Mouse (Mus musculus): ENCODE results near the gene Gapvd1. TPM values are rescaled to one million over a fixed set of nuclear protein-coding genes. Genes with fewer than 3 reads are reported as not detected.
A peak's percentile ranks its signal among the peaks of the same experiment; 100 is the strongest.

Gapvd1 gene
- polyA plus RNA-seq, 1 experiment from 2014 or later, result 65.0 TPM

GRCm38 (mm10) chr2:34669203-34669746, 85.8 kb downstream of the Gapvd1 start:
- H3K9ac ChIP-seq (ENCODE audit: low read depth, low read length), result peak overlapping the region; percentile 44
- no peak overlapping the region for H3K4me3 ChIP-seq (ENCODE audit: low read depth, low read length)
- H3K36me3 ChIP-seq (ENCODE audit: control insufficient read depth, insufficient read depth, low read length), result no peaks in the 10 kb centered on the region

DNA sequence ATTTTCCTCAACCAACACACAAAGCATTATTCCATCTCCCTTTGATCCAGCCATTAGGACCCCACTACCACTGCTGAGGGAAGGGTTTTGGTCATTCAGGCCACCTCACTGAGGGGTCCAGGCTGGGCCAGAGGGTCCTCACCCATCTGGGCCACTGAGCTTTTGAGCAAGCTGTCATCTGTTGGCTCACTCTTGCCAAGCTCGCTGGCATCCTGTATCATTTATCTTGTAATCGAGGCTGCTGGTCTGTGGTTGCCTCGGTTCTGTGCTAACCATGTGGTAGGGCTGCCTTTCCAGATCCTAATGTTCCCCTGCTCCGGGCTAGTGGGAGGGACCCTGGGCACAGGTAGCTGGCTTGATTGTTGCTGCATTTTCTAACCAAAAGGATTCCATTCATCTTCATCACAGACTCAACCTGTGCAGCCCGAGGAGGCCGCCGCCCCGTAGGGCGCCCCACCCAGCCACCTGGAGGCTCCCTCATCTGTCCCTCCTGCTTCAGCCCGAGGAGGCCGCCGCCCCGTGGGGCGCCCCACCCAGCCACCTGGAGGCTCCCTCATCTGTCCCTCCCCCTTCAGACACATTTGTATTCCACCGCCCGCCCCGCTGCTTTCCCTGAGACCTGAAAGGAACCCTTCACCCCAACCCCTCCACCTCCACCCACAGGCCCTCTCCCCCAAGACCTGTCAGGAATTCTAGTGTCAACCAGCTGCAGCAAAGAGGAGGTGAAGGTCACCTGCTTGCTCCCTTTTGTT, 86.4 kb downstream of the Gapvd1 start:
- Histone ChIP-seq H3K4me3 (ENCODE audit: low read depth, low read length) (peak overlapping the region; percentile 20; the same call in 1 of the 2 replicates), H3K4me2 (peak overlapping the region; percentile 49), H3K27ac (ENCODE audit: low read depth, low read length) (peak overlapping the region; percentile 92), H3K9ac (ENCODE audit: low read depth, low read length) (peak overlapping the region; percentile 44; the same call in 1 of the 2 replicates), H3K27me3 (ENCODE audit: control insufficient read depth, insufficient read depth, low read length) (no peaks in the 10 kb centered on the region), H3K36me3 (ENCODE audit: control insufficient read depth, insufficient read depth, low read length) (no peaks in the 10 kb centered on the region), H3K9me3 (replicated peaks; ENCODE audit: control insufficient read depth, low read length) (no peaks in the 10 kb centered on the region), H3K4me1 (ENCODE audit: control insufficient read depth, insufficient read depth, low read length) (peaks cover 29% of the 10 kb centered on the region)
- no peak for ATAC-seq (replicated peaks; ENCODE audit: insufficient number of reproducible peaks, low FRiP score, low TSS enrichment)
- 35% methylated on average over 17 of the region's 17 CpGs for WGBS (ENCODE audit: insufficient replicate concordance)

More at GRCm38 (mm10) chr2:34669203-34669746, 85.8 kb downstream of the Gapvd1 start:
- WGBS (ENCODE audit: insufficient replicate concordance), result 33% methylated on average over 8 of the region's 8 CpGs
- Histone ChIP-seq H3K9me3 (replicated peaks; ENCODE audit: control insufficient read depth, low read length) (no peaks in the 10 kb centered on the region), H3K27ac (ENCODE audit: low read depth, low read length) (peak overlapping the region; percentile 92), H3K27me3 (ENCODE audit: control insufficient read depth, insufficient read depth, low read length) (no peaks in the 10 kb centered on the region), H3K4me1 (ENCODE audit: control insufficient read depth, insufficient read depth, low read length) (peaks cover 29% of the 10 kb centered on the region), H3K4me2 (peak overlapping the region; percentile 49)
- ATAC-seq (replicated peaks; ENCODE audit: insufficient number of reproducible peaks, low FRiP score, low TSS enrichment), result no peak

- 42% methylated on average over 10 of the region's 10 CpGs for WGBS (ENCODE audit: insufficient replicate concordance)
Measured at GRCm38 (mm10) chr2:34667820-34668219, 87.2 kb downstream of the Gapvd1 start.

GRCm38 (mm10) chr2:34647410-34647809, 107.6 kb downstream of the Gapvd1 start:
- no peaks in the 10 kb centered on the region for H3K27me3 ChIP-seq (ENCODE audit: control insufficient read depth, insufficient read depth, low read length)
- no peak overlapping the region for H3K4me3 ChIP-seq (ENCODE audit: low read depth, low read length)
- no peaks in the 10 kb centered on the region for H3K9me3 ChIP-seq (replicated peaks; ENCODE audit: control insufficient read depth, low read length)
- no peak overlapping the region for H3K4me2 ChIP-seq
- WGBS (ENCODE audit: insufficient replicate concordance), result 71% methylated on average over 11 of the region's 11 CpGs
- no peak for ATAC-seq (replicated peaks; ENCODE audit: insufficient number of reproducible peaks, low FRiP score, low TSS enrichment)
- no peaks in the 10 kb centered on the region for H3K36me3 ChIP-seq (ENCODE audit: control insufficient read depth, insufficient read depth, low read length)
- no peak overlapping the region for H3K27ac ChIP-seq (ENCODE audit: low read depth, low read length)
- H3K9ac ChIP-seq (ENCODE audit: low read depth, low read length), result no peak overlapping the region
- peaks cover 8% of the 10 kb centered on the region; the same call in 1 of the 2 replicates for H3K4me1 ChIP-seq (ENCODE audit: control insufficient read depth, insufficient read depth, low read length)

More at GRCm38 (mm10) chr2:34667820-34668219, 87.2 kb downstream of the Gapvd1 start:
- no peak for ATAC-seq (replicated peaks; ENCODE audit: insufficient number of reproducible peaks, low FRiP score, low TSS enrichment)
- Histone ChIP-seq H3K4me3 (ENCODE audit: low read depth, low read length) (no peak overlapping the region), H3K4me2 (no peak overlapping the region; the same call in 1 of the 2 replicates), H3K27ac (ENCODE audit: low read depth, low read length) (no peak overlapping the region), H3K27me3 (ENCODE audit: control insufficient read depth, insufficient read depth, low read length) (no peaks in the 10 kb centered on the region), H3K9me3 (replicated peaks; ENCODE audit: control insufficient read depth, low read length) (no peaks in the 10 kb centered on the region), H3K36me3 (ENCODE audit: control insufficient read depth, insufficient read depth, low read length) (no peaks in the 10 kb centered on the region), H3K4me1 (ENCODE audit: control insufficient read depth, insufficient read depth, low read length) (peaks cover 29% of the 10 kb centered on the region), H3K9ac (ENCODE audit: low read depth, low read length) (no peak overlapping the region)

GRCm38 (mm10) chr2:34646541-34646865, 108.5 kb downstream of the Gapvd1 start:
- no peak for ATAC-seq (replicated peaks; ENCODE audit: insufficient number of reproducible peaks, low FRiP score, low TSS enrichment)
- H3K27ac ChIP-seq (ENCODE audit: low read depth, low read length), result no peak overlapping the region
- H3K4me3 ChIP-seq (ENCODE audit: low read depth, low read length), result peak overlapping the region; percentile 56
- no peaks in the 10 kb centered on the region for H3K27me3 ChIP-seq (ENCODE audit: control insufficient read depth, insufficient read depth, low read length)
- peaks cover 8% of the 10 kb centered on the region; the same call in 1 of the 2 replicates for H3K4me1 ChIP-seq (ENCODE audit: control insufficient read depth, insufficient read depth, low read length)
- 9% methylated on average over 5 of the region's 5 CpGs for WGBS (ENCODE audit: insufficient replicate concordance)
- H3K9me3 ChIP-seq (replicated peaks; ENCODE audit: control insufficient read depth, low read length), result no peaks in the 10 kb centered on the region
- no peaks in the 10 kb centered on the region for H3K36me3 ChIP-seq (ENCODE audit: control insufficient read depth, insufficient read depth, low read length)
- peak overlapping the region; percentile 75; the same call in 1 of the 2 replicates for H3K9ac ChIP-seq (ENCODE audit: low read depth, low read length)
- peak overlapping the region; percentile 93 for H3K4me2 ChIP-seq

GRCm38 (mm10) chr2:34645851-34646540, 109.0 kb downstream of the Gapvd1 start:
- Histone ChIP-seq H3K27me3 (ENCODE audit: control insufficient read depth, insufficient read depth, low read length) (no peaks in the 10 kb centered on the region), H3K4me1 (ENCODE audit: control insufficient read depth, insufficient read depth, low read length) (peaks cover 8% of the 10 kb centered on the region; the same call in 1 of the 2 replicates), H3K9me3 (replicated peaks; ENCODE audit: control insufficient read depth, low read length) (no peaks in the 10 kb centered on the region), H3K36me3 (ENCODE audit: control insufficient read depth, insufficient read depth, low read length) (no peaks in the 10 kb centered on the region), H3K4me3 (ENCODE audit: low read depth, low read length) (peak overlapping the region; percentile 56), H3K27ac (ENCODE audit: low read depth, low read length) (peak overlapping the region; percentile 12; the same call in 1 of the 2 replicates), H3K4me2 (peak overlapping the region; percentile 93), H3K9ac (ENCODE audit: low read depth, low read length) (peak overlapping the region; percentile 75)
- WGBS (ENCODE audit: insufficient replicate concordance), result 4% methylated on average over 21 of the region's 21 CpGs
- ATAC-seq (replicated peaks; ENCODE audit: insufficient number of reproducible peaks, low FRiP score, low TSS enrichment), result peak; percentile 88

DNA sequence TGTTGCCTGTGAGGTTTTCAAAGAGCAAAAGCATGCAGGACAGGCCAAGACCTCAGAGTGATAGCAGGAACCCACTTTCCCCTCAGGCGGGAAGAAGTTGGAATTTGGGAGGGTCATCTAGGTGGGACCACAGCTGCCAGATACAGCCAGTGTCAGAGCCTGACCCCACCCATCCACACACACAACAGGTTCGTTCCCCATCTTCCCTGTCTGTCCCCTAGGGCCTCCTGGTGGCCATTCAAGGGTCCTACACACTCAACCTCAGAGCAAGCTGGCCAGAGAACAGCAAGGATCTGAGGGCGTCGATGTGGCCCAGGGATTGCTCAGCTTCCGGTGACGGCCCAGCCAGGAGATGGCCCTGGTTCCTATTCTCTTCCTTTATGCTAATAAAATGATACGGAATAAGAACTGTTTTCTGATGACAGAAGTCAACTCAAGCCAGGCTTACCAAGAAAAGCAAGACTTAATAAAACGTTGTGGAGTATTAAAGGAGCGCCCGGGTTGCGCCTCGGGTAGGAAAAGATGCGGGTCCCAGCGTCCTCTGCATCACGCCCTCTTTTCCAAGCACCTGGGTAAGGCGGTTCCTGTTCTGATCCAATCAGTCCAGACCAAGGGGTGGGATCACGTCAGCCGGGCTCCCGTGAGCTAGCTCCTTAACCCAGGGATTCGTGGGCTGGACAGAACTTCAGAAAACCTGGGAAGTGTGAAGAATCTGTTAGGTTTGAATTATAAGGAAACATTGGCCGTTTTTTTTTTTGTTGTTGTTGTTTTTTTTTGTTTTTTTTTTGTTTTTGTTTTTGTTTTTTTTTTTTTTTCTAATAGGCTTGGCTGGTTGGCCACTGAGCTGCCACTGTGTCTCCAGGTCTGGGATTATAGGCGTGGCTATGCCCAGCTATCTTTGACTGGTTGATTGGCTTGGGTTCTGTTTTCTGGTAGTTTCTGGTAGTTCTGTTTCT, 110.2 kb downstream of the Gapvd1 start:
- H3K4me2 ChIP-seq, result peak overlapping the region; percentile 93
- 30% methylated on average over 22 of the region's 22 CpGs for WGBS (ENCODE audit: insufficient replicate concordance)
- H3K4me1 ChIP-seq (ENCODE audit: control insufficient read depth, insufficient read depth, low read length), result peaks cover 8% of the 10 kb centered on the region; the same call in 1 of the 2 replicates

GRCm38 (mm10) chr2:34642351-34642750, 112.7 kb downstream of the Gapvd1 start:
- Histone ChIP-seq H3K4me2 (no peak overlapping the region), H3K9me3 (replicated peaks; ENCODE audit: control insufficient read depth, low read length) (no peaks in the 10 kb centered on the region), H3K4me3 (ENCODE audit: low read depth, low read length) (no peak overlapping the region), H3K27me3 (ENCODE audit: control insufficient read depth, insufficient read depth, low read length) (no peaks in the 10 kb centered on the region), H3K27ac (ENCODE audit: low read depth, low read length) (no peak overlapping the region), H3K9ac (ENCODE audit: low read depth, low read length) (no peak overlapping the region), H3K4me1 (ENCODE audit: control insufficient read depth, insufficient read depth, low read length) (peaks cover 8% of the 10 kb centered on the region; the same call in 1 of the 2 replicates), H3K36me3 (ENCODE audit: control insufficient read depth, insufficient read depth, low read length) (no peaks in the 10 kb centered on the region)
- WGBS (ENCODE audit: insufficient replicate concordance), result 30% methylated on average over 2 of the region's 2 CpGs
- no peak for ATAC-seq (replicated peaks; ENCODE audit: insufficient number of reproducible peaks, low FRiP score, low TSS enrichment)

More for the DNA sequence above, 110.2 kb downstream of the Gapvd1 start:
- Histone ChIP-seq H3K27me3 (ENCODE audit: control insufficient read depth, insufficient read depth, low read length) (no peaks in the 10 kb centered on the region), H3K4me3 (ENCODE audit: low read depth, low read length) (no peak overlapping the region), H3K27ac (ENCODE audit: low read depth, low read length) (no peak overlapping the region), H3K9ac (ENCODE audit: low read depth, low read length) (no peak overlapping the region), H3K36me3 (ENCODE audit: control insufficient read depth, insufficient read depth, low read length) (no peaks in the 10 kb centered on the region), H3K9me3 (replicated peaks; ENCODE audit: control insufficient read depth, low read length) (no peaks in the 10 kb centered on the region)
- ATAC-seq (replicated peaks; ENCODE audit: insufficient number of reproducible peaks, low FRiP score, low TSS enrichment), result no peak

Measured in heart, embryonic 11.5 days (tissue).